Mouse (Mus musculus): Measurements from ENCODE around the gene Gpc4.

Gpc4 gene

GRCm38 (mm10) chrX:52030146-52030545 is 134.9 kb downstream of the Gpc4 start:
- DNase-seq (ENCODE audit: low spot score in 2 of 2) = no peak

DNA sequence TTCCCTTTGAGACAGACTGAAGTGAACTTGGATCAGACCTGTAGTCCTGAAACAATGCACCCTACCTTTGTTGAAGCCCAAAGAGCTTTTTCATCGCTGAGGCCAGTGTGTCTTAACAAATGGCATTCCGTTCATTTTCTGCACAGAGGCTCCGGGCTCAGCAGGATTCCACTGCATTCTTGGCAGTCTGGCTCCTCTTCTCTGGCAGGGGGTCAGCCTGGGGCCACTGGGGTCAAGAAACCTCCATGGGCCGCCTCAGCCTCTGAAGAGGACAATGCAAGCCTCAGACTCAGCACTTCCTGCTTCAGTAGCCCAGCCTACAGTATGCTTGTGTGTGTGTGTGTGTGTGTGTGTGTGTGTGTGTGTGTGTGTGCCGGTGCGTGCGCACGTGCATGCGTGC is 147.4 kb downstream of the Gpc4 start:
- no peak for DNase-seq (ENCODE audit: low spot score in 2 of 2)

All from frontal cortex, postnatal 25 days (tissue).